Mouse (Mus musculus): ENCODE measurements around the gene Tsr1.

Gene Tsr1

GRCm38 (mm10) chr11:74897678-74898516 lies at the start of gene Tsr1:
Tsr1 (plus strand) TSS chr11:74898071.
- DNase-seq, result peak; percentile 90

DNA sequence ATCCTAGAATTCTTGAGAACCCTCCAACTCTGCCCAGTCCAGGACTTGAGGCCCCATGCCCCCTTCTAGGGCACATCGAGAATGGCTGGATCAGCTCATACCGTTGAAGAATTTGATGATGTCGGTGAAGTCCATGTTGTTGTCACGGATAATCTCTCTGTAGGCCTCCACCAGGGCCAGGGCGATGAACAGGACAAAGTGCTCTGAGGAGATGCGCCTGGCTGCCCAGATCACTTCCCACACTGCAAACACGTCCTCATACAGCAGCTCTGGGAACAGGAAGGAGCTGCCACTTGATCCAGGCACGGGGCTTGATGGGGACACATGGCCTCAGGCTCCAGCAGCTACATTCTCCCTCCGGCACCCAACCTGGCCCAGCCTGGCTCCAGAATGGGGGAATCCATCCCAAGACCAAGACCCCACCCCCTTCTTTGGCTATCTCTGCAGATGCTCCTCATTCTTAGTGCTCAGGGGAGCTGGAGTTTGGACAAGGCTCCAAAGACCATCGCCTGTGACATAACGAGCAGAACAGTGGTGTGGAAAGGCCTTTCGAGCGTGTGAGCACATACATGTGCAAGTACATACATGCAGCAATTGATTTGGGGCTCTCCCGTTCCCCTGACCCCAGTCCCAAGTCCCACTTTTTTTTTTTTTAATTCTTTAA lies 46.7 kb upstream of the Tsr1 start:
- DNase-seq, result no peak

- no peak for DNase-seq
Observed at GRCm38 (mm10) chr11:74857756-74858155, 40.1 kb upstream of the Tsr1 start.

DNA sequence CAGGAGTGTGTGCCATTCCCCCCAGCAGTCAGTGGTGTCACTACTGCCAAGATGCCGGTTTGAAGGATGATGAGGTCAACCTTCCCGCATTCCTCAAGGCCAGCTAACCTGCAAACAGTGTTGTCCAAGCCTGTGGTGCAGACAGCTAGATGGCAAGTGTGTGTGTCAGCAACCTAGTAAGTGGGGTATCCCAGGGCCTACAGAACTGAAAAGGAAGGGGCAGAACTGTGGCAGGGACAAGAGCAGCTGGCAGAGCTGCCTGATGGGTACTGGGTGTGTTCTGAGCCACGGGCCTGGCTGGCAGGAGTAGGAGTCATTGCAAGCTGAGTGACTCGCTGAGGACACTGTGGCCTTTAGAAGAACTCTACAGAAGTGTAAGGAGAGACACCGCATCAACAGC lies 35.7 kb upstream of the Tsr1 start:
- DNase-seq, result no peak

DNA sequence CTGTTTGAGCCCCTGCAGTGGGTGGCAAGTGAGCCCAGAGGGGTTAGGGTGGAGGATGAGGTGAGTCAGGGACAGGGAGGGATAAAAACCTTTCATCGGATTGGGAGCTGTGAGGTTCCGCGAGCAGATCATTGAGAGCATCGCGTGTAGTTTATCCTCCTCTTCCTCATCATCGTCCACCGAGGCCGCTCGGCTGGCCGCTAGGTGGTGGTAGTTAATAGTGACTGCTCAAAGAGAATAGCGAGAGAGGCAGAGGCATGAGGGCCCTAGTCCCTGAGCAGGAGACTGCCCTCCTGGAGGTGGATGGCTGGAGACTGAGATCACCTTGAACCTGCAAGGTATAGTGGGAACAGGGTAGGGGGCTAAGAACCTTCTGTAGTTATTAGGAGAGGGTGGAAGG lies 34.4 kb upstream of the Tsr1 start:
- peak; percentile 49 for DNase-seq

DNA sequence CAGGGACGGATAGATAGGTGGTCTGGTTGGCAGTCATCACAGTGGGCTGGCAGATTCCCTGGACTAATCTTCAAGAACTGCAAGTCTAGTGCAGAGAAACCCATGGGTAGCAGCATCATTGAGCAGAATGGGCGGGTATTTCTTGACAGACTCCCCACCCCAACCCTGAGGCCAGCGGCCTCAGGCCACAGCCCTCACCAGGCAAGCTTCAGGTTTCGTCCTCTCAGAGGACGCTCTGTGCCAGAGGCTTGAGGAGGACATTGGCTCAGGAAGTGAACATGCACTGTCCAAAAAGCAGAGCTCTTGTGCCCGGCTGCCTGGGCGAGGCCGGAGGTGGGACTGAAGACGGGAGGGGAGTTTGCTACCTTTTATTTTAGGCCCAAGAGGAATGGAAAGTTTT lies 33.5 kb upstream of the Tsr1 start:
- no peak for DNase-seq

DNA sequence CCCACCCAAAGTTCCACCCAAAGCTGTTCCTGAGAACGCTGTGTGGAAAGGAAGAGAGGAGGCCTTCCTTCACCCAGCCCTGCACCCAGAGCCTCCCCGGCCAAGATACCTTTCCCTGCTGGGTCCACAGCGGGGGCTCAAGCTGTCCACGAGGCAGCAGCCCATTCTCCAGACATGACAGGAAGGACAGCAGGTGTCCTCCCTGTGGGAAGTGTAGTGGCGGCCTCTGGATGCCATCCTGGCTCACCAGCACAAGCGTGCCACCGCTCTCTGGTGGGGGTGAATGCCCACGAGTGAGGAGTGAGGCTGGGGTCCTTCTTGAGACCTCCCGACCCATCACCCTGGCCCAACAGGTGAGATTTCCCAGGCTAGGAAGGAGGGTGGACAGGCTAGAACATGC lies 32.6 kb upstream of the Tsr1 start:
- no peak for DNase-seq

- DNase-seq, result no peak
Observed at GRCm38 (mm10) chr11:74866640-74867039, 31.2 kb upstream of the Tsr1 start.

DNA sequence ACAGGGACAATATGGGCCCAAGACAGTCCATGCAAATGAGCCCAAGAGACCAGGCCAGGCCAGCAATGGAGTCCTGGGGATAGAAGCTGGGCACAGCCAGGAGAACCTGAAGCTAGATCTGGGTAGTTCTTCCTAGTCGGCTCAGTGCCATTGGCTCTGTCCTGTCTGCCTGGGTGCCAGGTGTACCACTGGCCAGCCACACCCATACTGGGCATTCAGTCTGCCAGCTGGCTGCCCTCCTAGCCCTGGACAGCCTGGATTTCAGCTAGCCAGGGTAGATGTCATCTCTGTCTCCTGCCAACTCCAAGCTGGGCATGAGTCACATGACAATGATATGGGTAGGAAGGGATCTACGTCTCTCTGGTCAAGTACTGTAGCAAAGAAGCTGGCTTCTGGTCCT lies 30.7 kb upstream of the Tsr1 start:
- no peak for DNase-seq

DNA sequence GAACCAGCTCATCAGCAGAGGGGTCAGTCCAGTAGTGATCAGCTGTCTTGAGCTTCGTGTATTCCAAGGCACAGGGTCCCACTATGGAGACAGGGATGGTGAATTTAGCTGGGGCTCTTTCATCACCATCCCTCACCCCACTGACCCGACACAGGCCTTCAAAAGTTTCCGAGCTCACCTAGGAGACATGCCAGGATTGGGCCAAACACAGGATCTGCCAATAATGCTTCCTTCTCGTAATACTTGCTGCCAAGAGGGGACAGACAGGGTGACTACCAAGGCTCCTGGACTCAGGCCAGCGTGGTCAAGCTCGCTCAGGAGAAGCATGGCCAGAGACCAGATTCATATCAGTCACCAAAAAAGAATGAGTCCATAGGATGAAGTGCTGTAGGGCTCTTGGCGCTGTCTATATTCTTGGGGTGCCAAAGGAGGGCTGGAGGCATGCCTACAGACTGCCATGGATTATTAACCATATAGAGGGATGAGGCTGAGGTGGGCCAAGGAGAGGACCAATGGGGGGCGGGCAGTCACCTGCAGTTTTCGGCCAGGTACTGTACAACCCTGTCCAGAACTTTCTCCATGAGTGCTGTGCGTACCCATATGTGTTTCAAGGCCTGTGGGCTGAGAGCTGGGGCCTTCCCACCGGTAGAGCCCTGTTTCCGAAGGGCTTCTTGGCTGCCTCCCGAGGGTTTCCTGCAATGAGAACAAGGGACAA lies 29.7 kb upstream of the Tsr1 start:
- no peak for DNase-seq

- DNase-seq, result no peak
Observed at GRCm38 (mm10) chr11:74869603-74870002, 28.3 kb upstream of the Tsr1 start.

DNA sequence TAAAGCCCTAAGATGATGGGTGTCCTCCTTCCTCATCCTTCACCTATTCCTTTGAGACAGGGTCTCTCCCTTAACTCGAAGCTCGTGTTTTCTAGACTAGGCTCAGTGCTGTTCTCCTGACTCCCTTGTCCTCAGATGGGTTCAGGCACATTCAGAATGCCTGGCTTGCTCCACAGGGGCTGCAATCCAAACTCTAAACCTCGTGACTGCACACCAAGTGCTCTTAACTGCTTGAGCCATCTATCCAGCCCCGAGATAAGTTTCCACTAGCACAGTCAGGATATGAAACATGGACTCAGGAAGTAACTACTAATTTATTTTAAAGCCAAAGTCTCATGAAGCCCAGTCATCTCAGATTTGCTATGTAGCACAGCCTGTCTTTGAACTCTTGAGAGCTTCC lies 27.3 kb upstream of the Tsr1 start:
- DNase-seq, result no peak

DNA sequence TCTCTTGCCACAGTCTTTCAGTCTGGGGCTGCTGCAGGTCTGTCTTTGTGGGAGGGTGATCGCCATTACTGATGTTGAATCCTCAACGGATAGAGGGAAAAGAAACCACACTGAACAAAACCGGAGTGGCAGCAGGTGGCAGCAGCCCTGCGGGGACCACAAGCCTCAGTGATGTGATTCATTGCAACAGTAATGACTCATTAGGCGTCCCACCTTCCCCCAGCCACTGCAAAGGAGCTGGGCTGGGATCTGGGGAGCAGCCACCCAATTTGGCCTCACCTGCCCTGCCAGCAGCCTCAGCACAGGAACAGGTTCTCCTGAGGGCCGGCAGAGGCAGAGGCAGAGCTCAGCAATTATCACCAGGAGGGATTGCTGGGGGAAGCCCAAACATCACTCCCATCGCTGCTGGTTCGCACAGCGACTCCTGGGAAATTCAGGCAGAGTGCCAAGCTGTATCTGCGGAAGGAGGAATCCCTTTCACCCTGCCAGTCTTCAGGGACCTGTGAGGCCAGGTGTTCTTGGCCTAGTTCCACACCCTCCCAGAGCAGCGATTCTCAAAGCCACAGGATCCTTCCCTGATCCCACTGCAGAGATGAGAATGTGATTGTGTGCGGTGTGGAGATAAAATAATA lies 26.8 kb upstream of the Tsr1 start:
- no peak for DNase-seq

GRCm38 (mm10) chr11:74874630-74875029 lies 23.2 kb upstream of the Tsr1 start:
- DNase-seq, result no peak

DNA sequence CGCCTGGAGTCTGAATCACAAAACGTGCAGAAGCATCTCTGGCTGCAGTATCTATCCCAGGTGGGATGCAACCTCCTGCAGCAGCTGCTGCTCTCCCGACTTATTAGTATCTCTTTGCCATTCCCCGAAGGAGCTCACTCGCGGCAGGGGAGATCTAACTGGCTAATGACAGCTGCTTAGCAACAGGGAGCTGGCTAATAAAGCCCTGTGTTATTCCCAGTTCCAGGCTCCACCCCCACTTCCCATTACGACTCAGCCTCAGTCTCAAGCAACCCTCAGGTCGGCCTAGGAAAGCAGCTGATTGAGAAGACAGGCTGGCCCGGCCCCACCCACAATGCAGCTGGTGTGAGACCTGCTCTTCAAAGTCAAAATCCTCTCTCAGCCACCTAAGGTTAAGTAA lies 21.1 kb upstream of the Tsr1 start:
- no peak for DNase-seq

DNA sequence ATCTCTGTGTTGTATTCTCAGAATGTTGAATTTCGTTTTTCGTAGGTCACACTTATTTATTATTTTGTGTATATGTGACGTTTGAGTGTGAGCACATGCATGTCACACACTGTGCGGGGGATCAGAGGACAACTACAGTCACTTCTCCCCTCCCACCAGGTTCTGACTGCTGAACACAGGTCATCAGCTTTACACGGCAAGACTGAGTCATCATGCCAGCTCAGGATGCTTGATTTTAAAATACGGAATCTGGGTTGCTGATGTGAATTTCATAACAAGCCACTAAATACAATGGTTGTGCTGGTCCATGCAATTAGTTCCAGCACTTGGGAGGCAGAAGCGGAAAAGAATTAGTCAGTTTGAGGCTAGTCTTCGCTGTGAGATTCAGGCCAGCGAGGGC lies 16.9 kb upstream of the Tsr1 start:
- no peak for DNase-seq

DNA sequence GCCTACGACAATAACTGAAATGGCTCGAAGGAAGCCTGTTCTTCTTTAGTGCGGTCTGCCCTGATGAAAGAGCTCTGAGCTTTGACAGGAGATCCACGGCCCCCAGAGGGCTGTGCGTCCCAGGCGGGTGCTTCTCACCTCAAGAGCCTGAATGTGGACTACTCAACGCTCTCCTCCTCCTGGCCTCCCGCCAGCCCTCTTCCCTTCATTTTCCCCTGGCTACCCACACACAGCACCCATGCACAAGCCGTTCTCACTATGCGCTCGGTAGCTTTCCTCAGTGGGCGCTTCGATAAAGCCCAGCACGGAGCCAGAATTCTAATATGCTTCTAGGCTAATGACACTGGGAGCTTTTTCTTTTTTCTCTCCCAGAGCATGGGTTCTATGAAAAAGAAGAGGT lies 15.9 kb upstream of the Tsr1 start:
- DNase-seq, result no peak

DNA sequence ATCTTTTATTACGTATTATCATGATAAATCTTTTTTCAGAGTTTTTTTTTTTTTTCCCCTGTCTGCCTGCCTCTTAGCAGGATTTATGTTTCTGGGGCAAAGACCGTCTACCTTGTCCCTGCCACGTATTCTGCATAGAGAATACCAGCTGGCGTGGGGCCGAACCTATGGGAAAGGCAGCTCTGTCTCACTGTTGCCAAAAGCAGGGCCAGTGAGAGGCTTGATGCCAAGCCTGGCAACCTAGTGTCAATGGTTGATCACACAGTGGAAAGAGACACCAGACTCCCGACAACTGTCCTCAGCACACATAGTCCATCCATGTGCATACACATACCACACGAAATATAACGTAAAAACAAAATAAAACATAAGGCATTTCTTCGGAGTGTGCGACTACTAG lies 14.8 kb upstream of the Tsr1 start:
- no peak for DNase-seq

DNA sequence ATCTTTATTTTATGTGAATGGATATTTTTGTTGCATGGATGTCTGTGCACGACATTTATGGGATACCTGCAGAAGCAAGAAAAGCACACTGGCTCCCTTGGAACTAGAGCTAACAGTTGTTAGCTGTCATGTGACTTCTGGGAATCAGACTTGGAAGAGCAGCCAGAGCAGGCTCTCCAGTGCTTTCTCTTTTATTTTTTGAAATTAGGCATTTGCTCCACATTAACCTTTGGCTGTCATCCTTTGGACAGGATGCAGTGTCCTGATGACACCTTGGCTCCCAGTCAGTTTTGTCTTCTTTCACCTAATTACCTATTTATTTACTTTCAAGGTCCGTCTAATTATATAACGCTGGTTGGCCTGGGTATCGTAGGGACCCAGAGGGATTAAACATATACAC lies 3.3 kb upstream of the Tsr1 start:
- DNase-seq, result no peak

DNA sequence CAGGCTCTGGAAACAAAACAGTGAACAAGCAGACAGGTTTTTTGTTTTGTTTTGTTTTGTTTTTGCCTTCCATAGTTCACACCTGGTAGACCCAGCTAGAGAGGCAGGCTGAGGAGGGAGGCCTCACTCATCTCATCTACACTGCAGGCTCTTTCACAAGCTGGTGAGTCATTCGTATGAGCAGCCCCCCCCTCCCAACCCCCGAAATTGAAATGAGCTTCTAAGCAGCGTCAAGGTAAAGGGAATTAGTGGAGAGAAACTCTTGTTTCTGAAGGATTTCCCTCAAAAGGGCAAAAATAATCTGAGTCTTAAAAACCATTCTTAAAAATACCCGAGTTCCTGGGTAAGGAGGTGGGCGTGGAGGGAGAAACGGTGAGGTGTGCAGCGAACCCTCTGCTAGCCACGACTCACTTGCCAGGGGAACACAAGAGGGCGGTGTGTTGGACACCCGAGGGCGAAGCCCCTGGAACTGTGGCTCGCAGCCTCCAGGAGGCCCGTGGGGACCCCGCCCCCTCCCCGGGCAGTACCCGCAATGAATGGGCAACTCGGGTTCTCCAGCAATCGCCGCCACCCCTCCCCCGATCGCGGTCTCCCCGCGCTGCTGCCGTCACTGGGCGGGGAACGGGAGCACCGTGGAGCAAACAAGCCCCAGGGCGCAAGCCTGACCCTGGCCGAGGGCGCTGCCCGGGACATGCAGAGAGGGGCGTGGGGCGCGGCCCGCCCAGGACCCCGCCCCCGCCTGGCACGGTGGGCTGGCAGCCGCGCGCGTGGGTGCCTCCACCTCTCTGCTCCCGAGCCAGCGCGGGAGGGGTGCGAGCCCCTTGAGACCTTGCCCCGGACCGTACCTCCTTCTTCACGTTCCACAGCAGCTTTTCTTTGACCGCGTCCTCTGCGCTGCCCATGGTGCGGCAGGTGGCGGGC lies 1.6 kb upstream of the Tsr1 start:
- DNase-seq, result peak; percentile 71

DNA sequence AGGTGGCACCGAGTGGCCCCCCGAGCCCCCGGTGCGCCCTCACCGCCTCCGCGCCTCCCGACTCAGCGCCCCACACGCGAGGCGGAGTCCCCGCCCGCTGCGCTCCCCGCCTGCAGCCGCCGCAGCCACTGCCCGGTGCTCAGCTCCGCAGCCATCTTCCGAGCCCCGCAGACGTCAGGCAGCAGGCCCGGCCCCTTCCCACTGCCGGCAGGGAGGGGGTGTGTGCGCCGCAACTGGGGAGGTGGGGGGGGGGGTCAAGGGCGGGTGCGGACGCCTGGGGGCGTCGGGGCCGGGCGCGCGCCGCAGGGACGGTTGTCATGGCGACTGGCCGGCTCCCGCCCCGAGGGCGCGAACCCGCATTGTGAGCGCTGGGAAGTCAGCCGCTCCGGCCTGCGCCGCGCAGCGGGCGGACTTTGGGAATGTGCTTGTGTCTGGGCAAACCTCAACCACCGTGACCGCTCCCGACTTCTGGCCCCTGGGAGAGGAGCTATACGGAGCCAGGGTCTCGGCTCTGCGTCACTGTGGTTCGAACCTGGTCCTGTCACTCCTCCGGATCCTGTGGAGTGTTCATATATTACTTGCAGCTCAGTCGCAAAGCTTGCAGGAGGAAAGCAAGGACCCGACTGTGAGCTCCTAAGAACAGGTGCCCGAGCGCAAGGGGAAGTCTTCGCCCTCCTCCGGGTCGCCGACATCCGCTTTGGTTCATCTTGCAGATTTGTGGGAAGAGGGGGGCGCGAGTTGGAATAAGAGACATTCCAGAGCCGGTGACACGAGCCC lies 782 bp upstream of the Tsr1 start, which contains the start of gene Sgsm2:
Gene Sgsm2, minus strand, starts transcription at position 160 of the 777 bp plus-strand sequence.
- DNase-seq, result peak; percentile 81

GRCm38 (mm10) chr11:74898517-74898827 lies 601 bp downstream of the Tsr1 start:
- DNase-seq, result no peak
